Mouse (Mus musculus) erythroblast, embryonic 14.5 days (primary cell): ENCODE data around the gene Arhgap30.

Experiments used
- GATA1 ChIP-seq: IDR thresholded peaks from 2 replicates; pipeline ENCODE4 v1.6.1; 2012; ENCODE audit warnings: low read length, inconsistent platforms, mixed read lengths
- TAL1 ChIP-seq: IDR thresholded peaks from 3 replicates; pipeline ENCODE4 v1.6.1; 2012; ENCODE audit warnings: low read length, inconsistent platforms, mixed read lengths

- TF ChIP-seq TAL1 = no peak
- no peak for TF ChIP-seq GATA1
Observed at GRCm38 (mm10) chr1:171360656-171361055, 28.1 kb upstream of the Arhgap30 start, which contains the start of gene Klhdc9.
